Mouse (Mus musculus): ENCODE data around the gene Sar1b. TPM values are rescaled to one million over a fixed set of nuclear protein-coding genes. Genes with fewer than 3 reads are reported as not detected.

Sar1b gene
- polyA plus RNA-seq, 1 experiment from 2014 or later = 188 TPM

- H3K4me2 ChIP-seq (ENCODE audit: low read length) = no peak overlapping the region
- WGBS = 54% methylated on average over 4 of the region's 4 CpGs
- no peak overlapping the region for H3K9ac ChIP-seq (replicated peaks; ENCODE audit: low read length)
- no peaks in the 10 kb centered on the region for H3K36me3 ChIP-seq (ENCODE audit: control insufficient read depth, insufficient read depth, low read length)
- peaks cover 5% of the 10 kb centered on the region; the same call in 1 of the 2 replicates for H3K4me1 ChIP-seq (ENCODE audit: control insufficient read depth, insufficient read depth, low read length)
- no peak for ATAC-seq (ENCODE audit: low FRiP score, low TSS enrichment)
- no peaks in the 10 kb centered on the region for H3K27me3 ChIP-seq (ENCODE audit: control insufficient read depth, insufficient read depth, low read length)
- DNase-seq = peak; percentile 42
- no peak overlapping the region for H3K27ac ChIP-seq (replicated peaks; ENCODE audit: low read depth, low read length)
- H3K9me3 ChIP-seq (ENCODE audit: control insufficient read depth, low read length) = no peaks in the 10 kb centered on the region
- no peak overlapping the region for H3K4me3 ChIP-seq (replicated peaks; ENCODE audit: low read depth, low read length)
Observed at GRCm38 (mm10) chr11:51831962-51832909, 68.7 kb downstream of the Sar1b start.

DNA sequence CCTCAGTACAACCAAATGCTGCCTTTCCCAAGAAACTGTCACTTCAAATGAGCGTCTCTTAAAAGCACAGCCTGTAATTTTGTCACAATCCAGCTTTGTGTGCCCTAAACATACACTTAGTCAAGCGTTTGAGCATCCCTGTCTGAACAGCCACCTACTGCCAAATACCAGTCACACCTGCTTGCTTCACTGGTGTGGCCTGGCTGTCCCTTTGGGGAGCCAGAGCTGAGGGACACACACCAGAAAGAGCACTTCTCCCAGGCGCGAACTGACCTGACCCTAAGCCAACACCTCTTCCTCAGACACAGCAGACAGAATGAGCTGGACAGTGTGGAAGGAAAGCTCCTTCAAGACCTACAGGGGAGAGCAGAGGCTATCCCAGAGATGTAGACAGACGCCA, 69.5 kb downstream of the Sar1b start:
- Histone ChIP-seq H3K9ac (replicated peaks; ENCODE audit: low read length) (no peak overlapping the region), H3K4me2 (ENCODE audit: low read length) (no peak overlapping the region), H3K27me3 (ENCODE audit: control insufficient read depth, insufficient read depth, low read length) (no peaks in the 10 kb centered on the region), H3K36me3 (ENCODE audit: control insufficient read depth, insufficient read depth, low read length) (no peaks in the 10 kb centered on the region), H3K4me3 (replicated peaks; ENCODE audit: low read depth, low read length) (no peak overlapping the region), H3K4me1 (ENCODE audit: control insufficient read depth, insufficient read depth, low read length) (peaks cover 5% of the 10 kb centered on the region; the same call in 1 of the 2 replicates), H3K9me3 (ENCODE audit: control insufficient read depth, low read length) (no peaks in the 10 kb centered on the region), H3K27ac (replicated peaks; ENCODE audit: low read depth, low read length) (no peak overlapping the region)
- 73% methylated on average over 5 of the region's 5 CpGs for WGBS
- DNase-seq (no peak), ATAC-seq (ENCODE audit: low FRiP score, low TSS enrichment) (no peak)

GRCm38 (mm10) chr11:51833393-51834066, 70.0 kb downstream of the Sar1b start:
- ATAC-seq (ENCODE audit: low FRiP score, low TSS enrichment) = no peak
- H3K27ac ChIP-seq (replicated peaks; ENCODE audit: low read depth, low read length) = no peak overlapping the region
- no peaks in the 10 kb centered on the region for H3K9me3 ChIP-seq (ENCODE audit: control insufficient read depth, low read length)
- H3K4me1 ChIP-seq (ENCODE audit: control insufficient read depth, insufficient read depth, low read length) = peaks cover 5% of the 10 kb centered on the region; the same call in 1 of the 2 replicates
- H3K27me3 ChIP-seq (ENCODE audit: control insufficient read depth, insufficient read depth, low read length) = no peaks in the 10 kb centered on the region
- H3K36me3 ChIP-seq (ENCODE audit: control insufficient read depth, insufficient read depth, low read length) = no peaks in the 10 kb centered on the region
- DNase-seq = no peak
- WGBS = 94% methylated on average over 10 of the region's 10 CpGs
- no peak overlapping the region for H3K9ac ChIP-seq (replicated peaks; ENCODE audit: low read length)
- no peak overlapping the region for H3K4me3 ChIP-seq (replicated peaks; ENCODE audit: low read depth, low read length)
- no peak overlapping the region for H3K4me2 ChIP-seq (ENCODE audit: low read length)

GRCm38 (mm10) chr11:51834067-51834411, 70.6 kb downstream of the Sar1b start:
- 96% methylated on average over 8 of the region's 8 CpGs for WGBS
- H3K27me3 ChIP-seq (ENCODE audit: control insufficient read depth, insufficient read depth, low read length) = no peaks in the 10 kb centered on the region
- no peak overlapping the region for H3K4me3 ChIP-seq (replicated peaks; ENCODE audit: low read depth, low read length)

DNA sequence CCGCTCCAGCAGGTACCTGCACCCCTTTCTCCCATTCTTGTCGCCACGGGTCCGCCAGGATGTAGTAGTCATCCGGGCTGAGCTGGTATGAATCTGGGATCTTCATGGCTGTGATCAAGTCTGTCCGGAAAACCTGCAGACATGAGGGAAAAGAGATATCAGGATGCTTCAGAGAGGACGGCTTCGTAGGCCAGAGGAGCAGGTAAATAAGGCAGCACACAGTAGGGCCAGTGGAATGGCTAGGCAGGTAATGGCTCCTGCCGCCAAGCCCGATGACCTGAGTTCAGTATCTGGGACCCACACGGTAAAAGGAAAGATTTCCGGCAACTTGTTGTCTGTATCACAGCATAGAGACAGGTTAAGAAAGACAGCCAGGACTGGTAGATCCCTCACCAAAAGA, 72.1 kb downstream of the Sar1b start:
- ATAC-seq (ENCODE audit: low FRiP score, low TSS enrichment) = no peak
- Histone ChIP-seq H3K9me3 (ENCODE audit: control insufficient read depth, low read length) (no peaks in the 10 kb centered on the region), H3K27ac (replicated peaks; ENCODE audit: low read depth, low read length) (no peak overlapping the region), H3K4me2 (ENCODE audit: low read length) (no peak overlapping the region), H3K9ac (replicated peaks; ENCODE audit: low read length) (no peak overlapping the region), H3K4me3 (replicated peaks; ENCODE audit: low read depth, low read length) (no peak overlapping the region), H3K27me3 (ENCODE audit: control insufficient read depth, insufficient read depth, low read length) (no peaks in the 10 kb centered on the region), H3K4me1 (ENCODE audit: control insufficient read depth, insufficient read depth, low read length) (peaks cover 5% of the 10 kb centered on the region; the same call in 1 of the 2 replicates), H3K36me3 (ENCODE audit: control insufficient read depth, insufficient read depth, low read length) (no peaks in the 10 kb centered on the region)
- DNase-seq = no peak
- WGBS = 95% methylated on average over 12 of the region's 12 CpGs

More at GRCm38 (mm10) chr11:51834067-51834411, 70.6 kb downstream of the Sar1b start:
- ATAC-seq (ENCODE audit: low FRiP score, low TSS enrichment) (no peak), DNase-seq (no peak)
- Histone ChIP-seq H3K36me3 (ENCODE audit: control insufficient read depth, insufficient read depth, low read length) (no peaks in the 10 kb centered on the region), H3K9me3 (ENCODE audit: control insufficient read depth, low read length) (no peaks in the 10 kb centered on the region), H3K9ac (replicated peaks; ENCODE audit: low read length) (no peak overlapping the region), H3K27ac (replicated peaks; ENCODE audit: low read depth, low read length) (no peak overlapping the region), H3K4me1 (ENCODE audit: control insufficient read depth, insufficient read depth, low read length) (peaks cover 5% of the 10 kb centered on the region; the same call in 1 of the 2 replicates), H3K4me2 (ENCODE audit: low read length) (no peak overlapping the region)

GRCm38 (mm10) chr11:51836506-51836905, 73.0 kb downstream of the Sar1b start:
- Histone ChIP-seq H3K27me3 (ENCODE audit: control insufficient read depth, insufficient read depth, low read length) (no peaks in the 10 kb centered on the region), H3K4me3 (replicated peaks; ENCODE audit: low read depth, low read length) (no peak overlapping the region), H3K36me3 (ENCODE audit: control insufficient read depth, insufficient read depth, low read length) (no peaks in the 10 kb centered on the region), H3K27ac (replicated peaks; ENCODE audit: low read depth, low read length) (no peak overlapping the region), H3K4me1 (ENCODE audit: control insufficient read depth, insufficient read depth, low read length) (peaks cover 5% of the 10 kb centered on the region; the same call in 1 of the 2 replicates), H3K9ac (replicated peaks; ENCODE audit: low read length) (no peak overlapping the region), H3K9me3 (ENCODE audit: control insufficient read depth, low read length) (no peaks in the 10 kb centered on the region), H3K4me2 (ENCODE audit: low read length) (no peak overlapping the region)
- WGBS = 87% methylated on average over 6 of the region's 6 CpGs
- ATAC-seq (ENCODE audit: low FRiP score, low TSS enrichment) (no peak), DNase-seq (no peak)

DNA sequence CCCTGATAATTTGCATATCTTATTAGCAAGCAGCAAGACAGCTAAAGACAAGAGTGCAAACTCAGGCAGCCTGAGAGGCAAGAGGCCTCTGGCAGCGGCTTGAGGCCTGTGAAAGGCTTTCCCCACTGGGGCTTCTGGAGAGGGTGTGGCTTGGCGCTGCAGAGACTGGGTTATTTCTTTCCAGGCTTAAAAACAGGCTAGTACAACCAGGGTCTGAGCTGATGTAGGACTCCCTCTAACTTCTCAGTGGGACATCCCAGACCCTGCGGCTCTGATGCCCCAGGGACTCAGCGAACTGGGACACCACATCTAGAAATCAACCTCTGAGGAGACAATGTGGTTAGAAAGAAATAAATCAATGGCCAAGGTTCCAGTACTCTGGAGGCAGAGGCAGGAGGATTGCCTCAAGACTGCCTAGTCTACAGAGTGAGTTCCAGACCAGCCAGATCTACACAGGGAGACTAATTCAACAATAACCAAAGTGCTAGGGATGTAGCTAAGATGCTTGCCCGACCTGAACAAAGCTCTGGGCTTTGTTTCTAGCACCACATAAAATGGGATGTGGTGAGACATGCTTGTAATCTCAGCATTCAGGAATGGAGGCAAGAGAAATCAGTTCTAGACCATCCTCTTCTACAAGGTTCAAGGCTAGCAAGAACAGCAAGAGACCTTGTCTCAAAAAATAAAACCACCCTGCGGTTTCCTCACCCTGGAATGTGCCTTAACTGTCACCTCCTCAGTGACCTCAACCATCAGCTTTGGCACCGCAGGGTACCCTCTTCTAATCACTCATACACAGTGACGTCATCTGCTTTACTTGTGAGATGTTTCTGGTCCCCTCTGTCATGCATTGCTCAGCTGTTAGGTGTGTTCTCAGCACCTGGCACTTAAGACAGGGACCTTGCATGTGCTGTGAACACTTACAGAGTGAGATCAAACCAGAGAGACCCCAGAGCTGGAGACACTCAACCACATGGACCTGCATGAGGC, 74.0 kb downstream of the Sar1b start:
- DNase-seq (peak; percentile 46), ATAC-seq (ENCODE audit: low FRiP score, low TSS enrichment) (no peak)
- no peak overlapping the region for H3K27ac ChIP-seq (replicated peaks; ENCODE audit: low read depth, low read length)
- H3K9me3 ChIP-seq (ENCODE audit: control insufficient read depth, low read length) = no peaks in the 10 kb centered on the region
- WGBS = 72% methylated on average over 8 of the region's 8 CpGs
- peaks cover 3% of the 10 kb centered on the region; the same call in 1 of the 2 replicates for H3K4me1 ChIP-seq (ENCODE audit: control insufficient read depth, insufficient read depth, low read length)
- no peak overlapping the region for H3K9ac ChIP-seq (replicated peaks; ENCODE audit: low read length)
- H3K27me3 ChIP-seq (ENCODE audit: control insufficient read depth, insufficient read depth, low read length) = no peaks in the 10 kb centered on the region
- H3K4me2 ChIP-seq (ENCODE audit: low read length) = no peak overlapping the region
- H3K4me3 ChIP-seq (replicated peaks; ENCODE audit: low read depth, low read length) = no peak overlapping the region
- H3K36me3 ChIP-seq (ENCODE audit: control insufficient read depth, insufficient read depth, low read length) = no peaks in the 10 kb centered on the region

DNA sequence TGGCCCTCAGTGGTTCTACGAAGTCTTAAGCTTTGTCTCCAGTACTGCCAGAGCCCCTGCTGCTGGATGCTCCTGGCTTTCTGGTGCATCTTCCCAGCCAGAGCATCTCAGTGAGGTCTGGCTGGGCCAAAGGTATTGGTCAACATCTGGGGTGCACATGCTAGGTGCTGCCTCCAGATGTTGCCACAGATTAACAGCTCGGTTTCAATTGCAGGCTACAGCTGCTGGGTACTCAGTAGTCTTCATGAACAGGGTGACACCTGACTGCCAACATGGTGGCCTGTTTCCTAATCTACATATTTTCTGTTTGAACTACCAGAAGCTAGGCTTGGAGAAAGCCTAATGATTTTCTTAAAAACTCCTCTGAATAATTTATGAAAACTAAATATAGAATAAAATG, 75.6 kb downstream of the Sar1b start:
- H3K36me3 ChIP-seq (ENCODE audit: control insufficient read depth, insufficient read depth, low read length) = no peaks in the 10 kb centered on the region
- H3K9ac ChIP-seq (replicated peaks; ENCODE audit: low read length) = no peak overlapping the region
- no peak for ATAC-seq (ENCODE audit: low FRiP score, low TSS enrichment)
- no peaks in the 10 kb centered on the region for H3K9me3 ChIP-seq (ENCODE audit: control insufficient read depth, low read length)
- no peak overlapping the region for H3K4me2 ChIP-seq (ENCODE audit: low read length)
- no peaks in the 10 kb centered on the region for H3K4me1 ChIP-seq (ENCODE audit: control insufficient read depth, insufficient read depth, low read length)
- no peak overlapping the region for H3K27ac ChIP-seq (replicated peaks; ENCODE audit: low read depth, low read length)
- WGBS = 76% methylated on average over 2 of the region's 2 CpGs
- H3K27me3 ChIP-seq (ENCODE audit: control insufficient read depth, insufficient read depth, low read length) = no peaks in the 10 kb centered on the region
- no peak overlapping the region for H3K4me3 ChIP-seq (replicated peaks; ENCODE audit: low read depth, low read length)
- no peak for DNase-seq

All from midbrain, embryonic 14.5 days (tissue).